Mouse (Mus musculus) cerebellum, adult 2 months (tissue): ENCODE data around the gene Hfe2. TPM values are rescaled to one million over a fixed set of nuclear protein-coding genes. Genes with fewer than 3 reads are reported as not detected.
A peak's percentile ranks its signal among the peaks of the same experiment; 100 is the strongest.
"Not testable (repeated sequence)": the region's sequence is repeated elsewhere in the genome, so short reads cannot be mapped to it uniquely, and the experiment has no call there.

Experiments
- DNase-seq, 2 experiments: peaks; one replicate each; pipeline ENCODE4 v3.0.0; 2021
- H3K27ac ChIP-seq: fragments of 200-500 bp; 2 replicates; pipeline ENCODE4 v1.5.1; 2012; ENCODE audit warnings: low read length, control low read depth, inconsistent platforms; ENCODE audit not compliant: insufficient read depth
- H3K27me3 ChIP-seq: fragments of 200-500 bp; 2 replicates; pipeline ENCODE4 v1.6.1; 2012; ENCODE audit warnings: inconsistent platforms, mild to moderate bottlenecking, low read length, moderate library complexity; ENCODE audit not compliant: control insufficient read depth, insufficient read depth
- H3K4me1 ChIP-seq: fragments of 200-500 bp; 2 replicates; pipeline ENCODE4 v1.6.1; 2011; ENCODE audit warnings: low read length; ENCODE audit not compliant: control insufficient read depth, insufficient read depth
- H3K4me3 ChIP-seq: fragments of 200-500 bp; replicated peaks from 2 replicates; pipeline ENCODE3; 2011; ENCODE audit warnings: mild to moderate bottlenecking, low read depth, low read length, control low read depth; ENCODE audit not compliant: insufficient read depth
- CTCF ChIP-seq: fragments of 200-500 bp; IDR thresholded peaks from 2 replicates; pipeline ENCODE4 v1.5.1; 2011; ENCODE audit warnings: low read depth, mild to moderate bottlenecking, control low read depth, low read length, moderate library complexity, borderline replicate concordance; ENCODE audit not compliant: insufficient read depth
- POLR2A ChIP-seq: fragments of 200-500 bp; IDR thresholded peaks from 2 replicates; pipeline ENCODE4 v1.6.1; 2011; ENCODE audit warnings: low read length, control low read depth, borderline replicate concordance; ENCODE audit not compliant: insufficient read depth
- WGBS: fragments of 180-500 bp; shearing (Covaris S2); methylation state at CpG from one replicate; pipeline ENCODE4 v1.1.7; 2018; 5-methylcytosine and 5-hydroxymethylcytosine counted together
- polyA plus RNA-seq: library from polyadenylated mRNA; depleted of rRNA; stranded (reverse); fragments of >200 nt; gene quantifications from 2 replicates; pipeline ENCODE4 v1.2.3, GENCODE M21; 2012

The Hfe2 gene
- polyA plus RNA-seq, 1 experiment = 0.41 TPM

DNA sequence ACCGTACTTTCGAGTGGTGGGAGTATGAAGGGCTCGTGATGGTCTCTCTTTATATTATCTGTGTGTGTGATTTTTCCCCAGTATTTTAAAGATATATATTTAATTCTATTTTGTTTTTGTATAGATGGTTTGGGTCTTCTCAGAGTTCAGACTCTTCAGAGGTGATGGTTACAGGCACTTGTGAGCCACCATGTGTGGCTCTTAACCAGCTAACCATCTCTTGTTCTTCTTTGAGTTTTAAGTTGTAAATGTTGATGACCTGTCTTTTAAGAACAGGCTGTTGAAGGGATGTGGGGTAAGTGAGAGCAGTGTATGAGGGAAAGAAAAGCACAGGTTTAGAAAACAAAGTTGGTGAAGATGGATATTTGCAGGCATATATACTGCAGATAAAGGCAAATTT lies 30.1 kb upstream of the Hfe2 start:
- WGBS = 97% methylated on average over 3 of the region's 3 CpGs
- Histone ChIP-seq H3K27ac (no peak overlapping the region), H3K4me1 (no peaks in the 10 kb centered on the region), H3K27me3 (no peaks in the 10 kb centered on the region), H3K4me3 (no peak overlapping the region)
- TF ChIP-seq POLR2A = no peak
- TF ChIP-seq CTCF = no peak
- no peak for DNase-seq

DNA sequence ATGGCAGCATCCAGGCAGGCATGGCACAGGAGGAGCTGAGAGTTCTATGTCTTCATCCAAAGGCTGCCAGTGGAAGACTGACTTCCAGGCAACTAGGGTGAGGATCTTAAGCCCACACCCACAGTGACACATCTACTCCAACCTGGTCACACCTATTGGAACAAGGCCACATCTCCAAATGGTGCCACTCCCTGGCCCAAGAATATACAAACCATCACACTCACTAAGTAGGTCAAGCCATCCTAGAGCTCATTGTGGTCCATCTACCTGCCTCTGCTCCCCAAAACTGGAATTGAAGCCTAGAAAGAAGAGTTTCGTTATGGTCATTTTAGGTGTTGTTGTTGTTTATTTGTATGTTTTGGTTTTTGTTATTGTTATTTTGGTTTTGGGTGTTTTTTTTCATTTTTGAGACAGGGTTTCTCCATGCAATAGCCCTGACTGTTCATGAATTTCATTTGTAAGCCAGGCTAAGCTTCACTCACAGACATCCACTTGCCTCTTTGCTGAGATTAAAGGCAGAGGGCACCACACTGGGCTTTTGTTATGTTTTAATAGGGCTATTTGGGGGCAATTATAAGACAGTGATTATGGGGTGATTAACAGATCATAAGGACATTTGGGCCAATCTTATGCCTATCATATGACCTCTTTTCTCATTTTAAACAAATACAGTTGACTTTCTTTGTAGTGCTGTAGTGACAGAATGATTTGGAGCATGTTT lies 29.3 kb upstream of the Hfe2 start:
- Histone ChIP-seq H3K4me1 (no peaks in the 10 kb centered on the region), H3K4me3 (no peak overlapping the region), H3K27me3 (no peaks in the 10 kb centered on the region), H3K27ac (no peak overlapping the region)
- 100% methylated on average over 1 of the region's 1 CpGs for WGBS
- no peak for DNase-seq
- TF ChIP-seq CTCF (no peak), POLR2A (no peak)

DNA sequence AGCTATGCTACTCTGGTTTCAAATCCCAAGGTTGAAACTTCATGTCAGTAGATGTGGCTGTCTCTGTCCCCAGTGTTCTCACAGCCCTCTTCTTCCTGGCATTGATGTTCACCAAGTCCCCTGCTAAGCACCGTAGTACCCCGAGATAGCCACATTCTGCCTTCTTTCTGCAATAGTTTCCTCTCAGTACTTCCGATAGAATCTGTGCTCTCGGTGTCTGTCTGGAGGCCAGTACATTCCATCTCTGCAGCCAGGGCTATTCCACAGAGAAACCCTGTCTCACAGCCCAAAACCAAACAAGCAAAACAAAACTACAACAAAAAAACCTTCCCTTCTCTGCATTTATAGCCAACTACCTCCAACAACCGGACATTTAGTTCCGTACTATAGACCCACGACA lies 28.8 kb upstream of the Hfe2 start:
- WGBS = 75% methylated on average over 7 of the region's 7 CpGs
- H3K27me3 ChIP-seq = no peaks in the 10 kb centered on the region
- no peak for DNase-seq
- H3K4me3 ChIP-seq = no peak overlapping the region
- no peak for TF ChIP-seq CTCF
- no peak for TF ChIP-seq POLR2A
- H3K4me1 ChIP-seq = no peaks in the 10 kb centered on the region
- H3K27ac ChIP-seq = no peak overlapping the region

DNA sequence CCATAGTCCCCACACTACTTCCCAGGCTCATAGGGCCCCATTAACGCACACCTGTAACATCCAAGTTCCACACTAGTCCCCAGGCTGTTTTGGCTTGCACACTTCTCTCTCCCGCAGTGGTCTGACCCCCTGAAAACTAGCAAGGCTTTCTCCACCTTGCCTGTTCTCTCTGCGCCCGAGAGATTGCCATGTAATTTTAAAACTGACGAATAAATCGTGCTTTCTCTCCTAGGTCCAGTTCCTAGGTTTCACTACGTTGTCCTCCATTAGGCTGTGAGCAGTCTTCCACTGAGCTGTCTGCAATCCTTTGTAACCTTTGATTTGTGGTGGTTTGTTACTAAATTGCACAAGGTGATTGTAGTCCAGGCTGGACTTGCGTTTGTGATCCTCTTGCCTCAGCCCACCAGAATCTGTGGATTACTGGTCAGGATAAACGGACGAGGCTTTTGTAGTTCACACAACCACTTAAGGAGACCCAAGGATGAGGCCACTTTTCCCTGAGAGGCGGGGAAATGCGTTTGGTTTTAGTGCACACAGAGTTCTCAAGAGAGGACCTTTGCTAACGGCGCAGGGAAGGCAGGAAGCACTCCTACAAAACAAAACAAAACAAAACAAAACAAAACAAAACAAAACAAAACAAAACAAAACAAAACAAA lies 28.2 kb upstream of the Hfe2 start:
- 37% methylated on average over 14 of the region's 14 CpGs for WGBS
- DNase-seq = peak in 1 of 2 experiments; percentile 30
- peak overlapping the region; percentile 71 for H3K4me3 ChIP-seq
- not testable (repeated sequence) for H3K27me3 ChIP-seq, H3K27ac ChIP-seq, H3K4me1 ChIP-seq

DNA sequence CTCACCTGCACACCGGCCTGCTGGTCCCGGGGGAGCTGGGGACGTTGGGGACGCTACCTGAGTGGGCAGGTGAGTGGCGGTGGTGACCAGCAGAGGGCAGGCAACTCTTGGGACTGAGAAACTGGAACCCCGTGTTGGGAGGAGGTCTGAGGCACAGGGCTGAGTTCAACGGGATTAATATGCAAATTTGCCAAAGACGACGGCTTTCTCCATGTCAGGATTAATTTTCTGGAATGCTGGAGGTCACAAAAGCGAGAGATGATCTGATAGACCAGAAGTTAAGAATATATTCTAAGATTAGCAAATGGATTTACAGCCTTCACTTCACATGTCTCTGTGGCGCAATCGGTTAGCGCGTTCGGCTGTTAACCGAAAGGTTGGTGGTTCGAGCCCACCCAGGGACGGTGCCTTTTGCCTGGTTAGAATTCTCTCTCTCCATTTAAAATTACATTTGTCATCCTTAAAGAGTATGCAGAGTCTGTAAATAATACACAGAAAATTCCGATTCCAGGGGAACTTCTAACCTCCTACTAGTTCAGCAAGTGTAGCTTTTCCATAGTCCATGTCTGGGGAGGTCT lies 27.4 kb upstream of the Hfe2 start:
- TF ChIP-seq CTCF = peak; percentile 61; the same call in 1 of the 2 replicates
- TF ChIP-seq POLR2A = no peak
- Histone ChIP-seq H3K4me3 (peak overlapping the region; percentile 71), H3K27me3 (no peaks in the 10 kb centered on the region), H3K27ac (no peak overlapping the region), H3K4me1 (no peaks in the 10 kb centered on the region)
- DNase-seq = peak; percentile 80 to 87
- under 1% methylated on average over 19 of the region's 19 CpGs for WGBS

DNA sequence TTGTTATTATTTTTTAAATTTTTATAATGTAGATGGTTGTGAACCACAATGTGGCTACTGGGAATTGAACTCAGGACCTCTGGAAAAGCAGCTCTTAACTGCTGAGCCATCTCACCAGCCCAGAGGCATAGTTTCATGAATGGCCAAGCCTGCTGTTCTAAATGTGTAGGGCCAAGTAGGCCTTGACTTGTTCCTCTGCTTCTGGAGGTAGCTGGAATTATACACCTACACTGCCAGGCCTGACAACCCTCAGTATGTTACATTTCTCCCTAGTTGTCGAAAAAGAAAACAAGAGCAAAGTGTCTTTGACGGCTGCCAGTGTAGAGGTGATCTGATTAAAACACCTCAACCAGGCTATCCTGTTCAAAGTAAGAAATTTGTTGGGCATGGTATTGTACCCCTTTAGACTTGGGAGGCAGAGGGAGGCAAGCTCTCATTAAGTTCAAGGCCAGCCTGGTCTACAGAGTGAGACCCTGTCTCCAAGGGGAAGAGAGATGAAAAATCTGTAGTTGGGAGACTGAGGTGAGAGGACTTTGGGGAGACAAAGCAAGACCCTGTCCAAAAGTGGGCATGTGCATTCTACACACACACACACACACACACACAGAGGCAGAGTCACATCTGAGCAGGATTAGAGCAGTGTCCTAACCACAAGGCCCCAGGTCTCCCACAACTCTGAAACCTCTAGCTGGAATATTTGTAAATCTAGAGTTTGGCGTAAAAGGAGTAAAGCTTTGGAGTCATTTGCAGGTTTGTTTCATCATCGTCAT lies 26.3 kb upstream of the Hfe2 start:
- H3K27ac ChIP-seq = no peak overlapping the region
- DNase-seq = no peak
- TF ChIP-seq POLR2A (no peak), CTCF (no peak)
- no peaks in the 10 kb centered on the region for H3K4me1 ChIP-seq
- no peaks in the 10 kb centered on the region for H3K27me3 ChIP-seq
- no peak overlapping the region for H3K4me3 ChIP-seq
- WGBS = 85% methylated on average over 4 of the region's 4 CpGs

DNA sequence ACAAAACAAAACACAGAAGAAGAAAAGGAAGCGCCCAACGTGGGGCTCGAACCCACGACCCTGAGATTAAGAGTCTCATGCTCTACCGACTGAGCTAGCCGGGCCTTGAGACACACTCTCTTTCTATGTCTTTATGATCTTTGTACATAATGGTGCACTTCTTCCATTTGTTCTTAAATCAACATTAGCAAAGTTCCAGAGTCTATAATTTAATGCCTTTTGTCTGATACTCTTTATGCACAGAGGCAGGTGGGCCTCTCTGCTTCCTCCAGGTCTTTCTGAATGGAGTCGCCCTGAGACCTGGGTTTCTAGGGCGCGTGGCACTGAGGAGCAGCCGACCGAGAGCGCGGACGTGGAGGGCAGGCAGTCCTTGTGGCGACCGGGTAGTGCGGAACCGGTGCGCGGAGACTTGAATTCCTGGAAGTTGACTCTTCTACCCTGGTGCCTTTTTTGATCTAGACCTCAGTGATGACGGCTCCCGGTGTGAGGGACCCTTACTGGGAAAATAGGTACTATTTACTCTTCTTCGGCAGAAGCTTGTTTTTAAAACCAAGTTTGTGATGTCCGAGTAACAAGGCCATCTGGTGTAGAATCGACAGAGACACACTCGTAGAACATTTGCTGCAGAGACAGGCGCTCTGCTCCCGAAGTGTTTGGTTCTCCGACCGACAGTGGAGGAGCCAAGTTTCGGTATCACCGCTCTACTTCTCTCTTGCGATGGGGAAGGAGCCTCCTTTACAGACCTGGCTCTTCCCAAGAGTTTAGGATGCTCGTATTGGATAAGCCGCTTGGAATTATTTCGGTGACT lies 25.3 kb upstream of the Hfe2 start:
- peak; percentile 80 to 85 for DNase-seq
- WGBS = under 1% methylated on average over 36 of the region's 36 CpGs
- no peaks in the 10 kb centered on the region for H3K27me3 ChIP-seq
- no peaks in the 10 kb centered on the region for H3K4me1 ChIP-seq
- H3K27ac ChIP-seq = peak overlapping the region; percentile 2
- TF ChIP-seq CTCF (no peak), POLR2A (no peak)
- H3K4me3 ChIP-seq = peak overlapping the region; percentile 83
